Mouse (Mus musculus) MN1 (cell line): ENCODE data around the gene Tub.

Experiments
- DNase-seq: peaks from one replicate; pipeline ENCODE4 v3.0.0-alpha.2; 2016; ENCODE audit warnings: low spot score

Gene Tub

GRCm38 (mm10) chr7:108985934-108986708, 36.0 kb downstream of the Tub start:
- DNase-seq, result peak; percentile 30

DNA sequence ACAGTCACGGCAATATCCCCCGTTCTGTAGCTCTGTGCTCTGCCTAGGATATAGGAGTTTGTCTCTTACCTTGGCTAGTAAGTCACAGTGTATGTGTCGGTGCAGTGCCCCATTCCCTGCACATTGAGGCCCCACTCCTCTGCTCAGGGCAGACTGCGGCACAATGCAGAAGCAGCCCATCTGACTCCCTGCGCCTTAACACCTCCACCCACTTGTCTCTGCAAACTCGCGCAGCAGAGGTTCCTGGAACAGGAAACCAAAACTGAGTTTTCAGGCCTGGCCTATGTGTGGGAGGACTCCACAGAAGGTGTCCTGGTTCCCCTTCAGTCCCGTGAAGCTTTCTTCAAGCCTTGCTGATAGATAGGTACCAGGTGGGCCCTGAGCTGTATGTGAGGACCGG, 41.1 kb downstream of the Tub start:
- DNase-seq, result no peak

DNA sequence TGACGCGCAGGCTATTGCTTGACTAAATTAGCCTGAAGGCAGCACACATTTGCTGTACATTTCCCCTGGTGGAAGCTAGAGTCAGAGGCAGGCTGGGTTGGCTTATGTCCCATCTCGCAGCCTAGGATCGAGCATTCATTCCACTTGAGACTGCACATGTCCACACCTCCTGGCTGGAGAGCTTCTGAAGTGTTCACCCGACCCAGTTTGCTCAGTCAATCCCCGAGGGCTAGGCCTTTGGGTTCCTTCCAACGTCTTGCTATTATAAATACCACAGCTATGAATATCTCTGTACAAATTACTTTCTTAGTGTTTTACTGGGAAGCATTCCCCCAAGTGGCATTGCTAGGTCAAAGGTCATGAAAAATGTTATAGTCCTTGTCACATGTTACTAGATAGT, 43.1 kb downstream of the Tub start:
- DNase-seq, result no peak

DNA sequence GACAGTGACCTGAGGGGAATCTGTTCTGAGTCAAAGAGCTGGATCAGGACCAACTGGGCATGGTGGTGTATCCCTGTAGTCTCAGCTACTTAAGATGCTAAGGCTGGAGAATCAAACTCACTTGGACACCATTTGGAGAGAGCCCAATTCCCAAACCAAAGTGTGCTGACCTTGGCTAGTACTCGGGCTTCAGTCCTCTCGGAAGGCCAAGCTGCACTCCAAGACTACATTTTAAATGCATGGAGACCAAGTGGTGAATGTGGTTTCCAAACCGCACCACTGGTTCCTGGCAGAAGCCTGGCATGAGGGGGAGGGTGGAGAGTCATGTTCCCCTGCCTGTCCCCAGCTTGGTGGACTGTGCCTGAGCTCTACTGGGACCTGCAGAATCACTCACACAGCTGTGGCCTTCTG, 43.7 kb downstream of the Tub start:
- DNase-seq, result no peak

- peak; percentile 62 for DNase-seq
These were observed 46.0 kb downstream of the Tub start for GRCm38 (mm10) chr7:108996156-108996555.

DNA sequence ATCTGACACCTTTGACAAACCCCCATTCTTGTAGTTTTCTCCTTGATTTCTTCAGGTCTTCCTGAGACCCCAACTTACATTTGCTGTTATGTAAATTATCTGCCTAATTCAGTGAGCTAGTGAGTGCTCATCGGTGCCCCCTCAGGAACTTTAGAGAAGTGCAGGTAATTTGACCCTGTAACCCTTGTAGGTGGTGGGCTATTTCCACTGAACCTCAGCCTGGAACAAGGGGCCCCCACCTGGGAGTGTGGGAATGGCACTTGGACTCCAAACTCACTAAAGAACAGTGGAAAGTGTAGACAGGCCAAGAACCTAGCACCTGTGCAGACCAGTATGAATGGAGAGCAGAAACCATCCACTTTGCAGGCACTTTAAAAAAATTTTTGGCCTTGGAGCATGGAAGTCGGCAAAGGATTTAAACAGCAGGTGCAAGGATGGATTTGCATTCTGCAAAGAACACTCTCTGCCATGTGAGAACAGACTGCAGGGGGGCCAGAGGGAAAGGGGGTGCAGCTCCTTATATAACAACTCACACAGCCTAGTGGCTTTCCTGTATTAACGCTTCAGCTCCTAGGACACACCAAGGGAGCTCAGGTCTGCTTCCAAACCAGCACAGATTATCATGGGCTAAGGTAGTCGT, 50.3 kb downstream of the Tub start:
- peak; percentile 30 for DNase-seq

DNA sequence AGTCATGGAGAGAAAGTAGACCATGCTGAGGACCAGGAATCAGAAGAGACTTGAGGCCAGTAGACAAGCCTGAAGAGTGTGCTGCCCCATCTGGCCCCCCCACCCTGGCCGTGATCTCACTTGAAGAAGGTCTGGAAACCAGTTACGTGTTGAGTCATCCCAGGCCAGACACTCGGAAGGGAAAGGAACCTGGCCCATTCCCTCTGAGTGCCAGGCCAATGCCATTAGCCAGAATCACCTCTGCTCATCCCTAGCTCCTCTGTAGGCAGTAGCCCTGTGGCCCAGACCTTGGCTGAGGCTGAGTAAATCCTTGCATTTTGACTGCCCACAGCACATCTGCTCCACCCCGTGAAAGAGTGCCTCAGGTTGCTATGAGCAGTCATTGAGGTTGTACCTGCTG, 51.8 kb downstream of the Tub start:
- peak; percentile 66 for DNase-seq

DNA sequence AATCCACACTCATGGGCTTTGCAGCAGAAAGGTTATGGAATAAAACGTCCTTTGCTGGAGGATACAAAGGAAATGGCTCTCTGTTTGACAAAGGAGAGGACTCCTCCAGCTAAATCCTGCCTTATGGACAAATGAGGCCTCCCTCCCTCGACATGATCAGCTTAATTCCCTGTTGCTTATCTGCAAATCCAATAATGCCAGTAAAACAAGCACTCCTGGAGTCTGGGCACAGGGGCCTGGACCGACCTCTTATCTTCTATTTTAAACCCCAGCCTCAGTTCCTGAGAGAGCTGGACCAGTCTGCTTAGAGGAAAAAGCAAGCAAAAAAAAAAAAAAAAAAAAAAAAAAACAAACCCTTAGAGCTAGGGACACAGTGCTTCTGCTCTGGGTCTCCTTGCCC, 53.5 kb downstream of the Tub start:
- peak; percentile 62 for DNase-seq

- no peak for DNase-seq
These were observed 59.1 kb downstream of the Tub start for GRCm38 (mm10) chr7:109009260-109009659.

DNA sequence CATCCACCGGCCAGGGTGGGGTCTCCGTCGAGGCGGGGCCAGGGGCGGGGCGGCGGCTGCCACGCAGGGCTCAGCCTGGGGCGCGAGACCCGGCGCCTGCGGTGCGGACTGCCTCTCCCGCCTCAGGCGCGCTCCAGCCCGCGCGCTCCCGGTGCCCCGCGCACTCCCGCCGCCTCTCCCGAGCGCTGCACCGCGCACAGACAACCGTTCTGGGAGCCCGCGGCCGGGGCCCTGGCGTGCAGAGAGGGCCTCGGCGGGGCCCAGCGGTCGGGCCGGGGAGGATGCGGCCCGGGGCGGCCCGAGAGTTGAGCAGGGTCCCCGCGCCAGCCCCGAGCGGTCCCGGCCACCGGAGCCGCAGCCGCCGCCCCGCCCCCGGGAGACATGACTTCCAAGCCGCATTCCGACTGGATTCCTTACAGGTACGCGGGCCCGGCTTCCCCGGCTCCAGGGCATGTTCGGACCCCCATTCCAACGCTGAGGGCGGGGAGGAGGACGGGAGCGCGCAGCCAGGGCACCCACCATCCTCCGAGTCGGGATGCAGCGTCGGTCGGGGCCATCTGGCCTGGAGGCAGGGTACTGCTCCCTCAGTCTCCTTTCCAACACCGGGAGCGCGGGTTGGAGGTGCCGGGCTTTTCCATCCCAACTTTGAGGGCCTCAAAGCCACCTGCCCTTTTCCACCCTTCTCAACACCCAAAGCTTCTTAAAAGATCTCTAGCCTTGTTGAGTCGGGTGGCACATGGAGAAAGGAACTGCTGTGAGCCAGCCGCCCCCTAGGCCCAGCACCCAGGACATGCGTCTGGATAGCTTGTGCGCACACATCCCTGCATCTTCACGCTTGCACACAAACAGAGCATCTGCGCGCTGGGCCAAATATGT, 60.8 kb downstream of the Tub start:
- DNase-seq, result peak; percentile 32

- no peak for DNase-seq
These were observed 61.5 kb downstream of the Tub start for GRCm38 (mm10) chr7:109011596-109012180.

DNA sequence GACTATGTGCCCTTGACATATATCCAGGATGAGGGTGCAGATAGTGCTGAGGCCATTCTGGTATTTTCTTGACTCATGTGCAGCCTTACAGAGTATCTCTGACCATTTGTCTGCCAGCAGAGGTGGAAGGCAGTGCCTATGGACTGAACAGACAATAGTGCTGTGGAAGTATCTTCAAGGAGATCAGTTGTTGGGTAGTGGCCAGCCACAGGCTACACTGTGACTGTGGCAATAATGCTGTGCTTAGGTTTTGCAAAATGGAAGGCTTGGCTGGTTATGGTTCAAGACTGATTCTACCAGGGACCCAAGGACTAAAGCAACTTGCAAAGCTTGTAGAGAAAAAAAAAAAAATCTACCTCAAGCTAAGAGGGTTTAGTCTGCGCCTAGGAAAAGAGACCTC, 62.4 kb downstream of the Tub start:
- DNase-seq, result no peak

DNA sequence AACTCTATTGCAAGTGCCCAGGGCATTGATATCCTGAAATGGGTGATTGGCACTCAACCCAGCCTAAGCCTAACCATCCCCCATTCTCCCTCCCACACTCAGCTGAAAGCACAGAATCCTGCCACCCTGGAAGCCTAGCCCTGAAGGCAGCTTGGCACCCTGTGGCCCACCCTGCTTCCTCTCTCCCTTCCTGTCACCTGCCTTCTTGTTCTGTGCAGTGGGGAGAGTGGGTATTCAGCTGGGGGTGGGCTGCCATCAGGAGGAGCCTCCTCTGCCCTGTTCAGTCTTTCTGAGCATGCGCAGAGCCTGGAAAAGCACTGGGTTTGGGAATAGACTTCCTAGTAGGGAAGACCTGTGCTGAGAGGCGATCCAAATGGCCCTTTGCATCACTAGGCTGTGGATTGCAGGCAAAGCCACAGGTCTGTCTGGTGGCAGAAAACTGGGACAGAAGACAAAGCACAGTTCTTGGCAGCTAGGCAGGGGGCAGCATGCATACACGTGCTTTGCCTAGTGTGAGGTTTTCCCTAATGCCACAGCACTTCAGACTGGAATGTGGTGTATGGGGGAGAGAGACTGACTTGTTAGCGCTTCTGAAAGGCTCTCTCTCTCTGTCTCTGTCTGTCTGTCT, 63.0 kb downstream of the Tub start:
- DNase-seq, result no peak

- DNase-seq, result no peak
These were observed 64.7 kb downstream of the Tub start for GRCm38 (mm10) chr7:109014851-109015250.

GRCm38 (mm10) chr7:109016378-109016923, 66.3 kb downstream of the Tub start:
- DNase-seq, result peak; percentile 71

DNA sequence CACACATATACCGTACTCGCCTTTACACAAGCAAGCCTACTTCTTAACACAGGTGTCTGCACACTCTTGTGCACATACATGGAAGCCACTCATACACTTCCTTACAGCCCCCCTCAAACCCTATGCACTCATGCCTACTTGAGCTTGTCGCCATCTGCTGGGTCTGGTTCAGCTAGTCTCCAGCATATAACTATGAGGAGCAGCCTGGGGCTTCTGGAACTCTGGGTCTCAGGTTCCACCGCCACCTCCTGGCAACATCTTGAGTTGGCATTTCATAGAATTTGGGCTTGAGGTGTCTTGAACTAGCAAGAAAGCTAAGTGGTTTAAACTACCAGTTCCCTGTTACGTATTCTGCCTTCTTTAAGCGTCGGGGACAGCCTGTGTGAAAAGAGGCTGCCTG, 69.1 kb downstream of the Tub start:
- no peak for DNase-seq

DNA sequence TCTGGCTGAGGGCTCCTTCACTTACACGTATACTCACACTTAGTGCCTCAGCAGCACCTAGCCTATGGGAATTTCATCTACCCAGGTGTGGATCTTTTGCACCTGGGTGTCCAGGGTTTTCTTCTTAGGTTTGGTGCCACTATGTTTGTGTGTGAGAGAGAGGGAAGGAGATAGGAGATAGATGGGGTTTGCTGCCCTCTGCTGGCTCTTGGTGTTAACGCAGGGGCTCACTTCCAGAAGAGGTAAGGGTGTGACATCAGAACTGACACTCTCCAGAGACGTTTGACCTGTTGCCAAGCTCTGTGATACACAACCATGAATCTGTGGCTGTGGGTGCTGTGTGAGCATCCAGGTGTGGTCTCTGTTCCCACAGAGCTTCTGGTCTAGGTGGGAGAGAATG, 71.3 kb downstream of the Tub start:
- DNase-seq, result peak; percentile 80

DNA sequence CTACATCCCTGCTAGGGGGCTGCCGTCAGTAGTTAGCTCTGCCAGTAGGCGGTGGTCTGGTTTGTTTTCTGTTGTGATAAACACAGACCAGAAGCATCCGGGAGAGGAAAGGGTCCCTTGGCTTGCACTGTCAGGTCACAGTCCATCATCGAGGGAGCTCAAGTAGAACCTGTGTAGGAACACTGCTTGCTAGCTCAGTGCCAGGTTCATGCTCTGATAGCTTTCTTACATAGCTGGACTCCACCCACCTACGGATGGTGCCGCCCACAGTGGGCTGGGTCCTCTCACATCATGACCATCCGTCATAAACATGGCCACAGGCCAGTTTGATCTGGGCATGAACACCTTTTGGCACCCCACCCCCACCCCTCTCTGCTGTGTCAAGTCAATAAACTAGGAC, 75.6 kb downstream of the Tub start:
- no peak for DNase-seq

DNA sequence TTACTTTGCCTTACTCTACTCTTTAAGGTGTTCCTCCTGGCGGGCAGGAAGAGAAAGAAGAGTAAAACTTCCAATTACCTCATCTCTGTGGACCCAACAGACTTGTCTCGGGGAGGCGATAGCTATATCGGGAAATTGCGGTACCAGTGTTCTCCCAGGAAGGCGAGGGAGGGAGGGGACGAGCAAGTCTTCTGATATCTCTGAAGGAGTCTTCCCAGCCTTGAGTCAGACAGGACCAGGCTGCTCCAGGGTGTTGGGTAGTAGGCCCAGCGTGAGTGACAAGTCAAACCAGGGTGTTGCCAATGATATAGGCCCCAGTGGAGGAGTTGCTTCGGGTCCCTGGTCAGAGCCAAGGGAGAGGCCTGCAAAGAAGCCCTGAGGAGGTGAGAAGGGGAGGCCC, 76.8 kb downstream of the Tub start:
- DNase-seq, result no peak

GRCm38 (mm10) chr7:109027721-109028120, 77.6 kb downstream of the Tub start:
- DNase-seq, result no peak

DNA sequence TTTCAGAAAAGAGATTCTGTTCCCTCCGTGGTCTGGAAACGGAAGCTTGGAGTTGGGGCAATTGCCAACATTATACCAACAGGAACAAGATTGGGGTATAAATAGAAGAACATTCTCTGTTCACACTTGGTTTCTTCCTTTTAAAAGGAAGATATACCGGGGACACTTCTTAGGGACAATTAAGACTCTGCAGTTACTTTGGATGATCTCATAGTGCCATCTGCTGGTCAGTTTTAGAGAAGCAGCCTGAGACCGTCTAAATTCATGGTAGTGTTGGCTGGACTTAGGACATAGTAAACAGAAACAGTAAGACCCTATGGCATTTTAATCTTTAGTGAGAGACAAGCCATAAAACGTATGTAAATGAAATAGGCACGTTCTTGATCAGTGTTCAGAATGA, 78.1 kb downstream of the Tub start:
- DNase-seq, result peak; percentile 78
